Mouse (Mus musculus) inflammation-experienced regulatory T-cells, adult 16 weeks (primary cell): ENCODE measurements around the gene Lrrc61. TPM values are rescaled to one million over a fixed set of nuclear protein-coding genes. Genes with fewer than 3 reads are reported as not detected.

Source experiments
- polyA plus RNA-seq: library from polyadenylated mRNA; unstranded; fragments of 100-300 nt; shearing (Covaris generic); gene quantifications from one replicate; pipeline ENCODE4 v1.2.1, GENCODE M21; 2017

Gene Lrrc61
- 58.6 TPM for polyA plus RNA-seq

DNA sequence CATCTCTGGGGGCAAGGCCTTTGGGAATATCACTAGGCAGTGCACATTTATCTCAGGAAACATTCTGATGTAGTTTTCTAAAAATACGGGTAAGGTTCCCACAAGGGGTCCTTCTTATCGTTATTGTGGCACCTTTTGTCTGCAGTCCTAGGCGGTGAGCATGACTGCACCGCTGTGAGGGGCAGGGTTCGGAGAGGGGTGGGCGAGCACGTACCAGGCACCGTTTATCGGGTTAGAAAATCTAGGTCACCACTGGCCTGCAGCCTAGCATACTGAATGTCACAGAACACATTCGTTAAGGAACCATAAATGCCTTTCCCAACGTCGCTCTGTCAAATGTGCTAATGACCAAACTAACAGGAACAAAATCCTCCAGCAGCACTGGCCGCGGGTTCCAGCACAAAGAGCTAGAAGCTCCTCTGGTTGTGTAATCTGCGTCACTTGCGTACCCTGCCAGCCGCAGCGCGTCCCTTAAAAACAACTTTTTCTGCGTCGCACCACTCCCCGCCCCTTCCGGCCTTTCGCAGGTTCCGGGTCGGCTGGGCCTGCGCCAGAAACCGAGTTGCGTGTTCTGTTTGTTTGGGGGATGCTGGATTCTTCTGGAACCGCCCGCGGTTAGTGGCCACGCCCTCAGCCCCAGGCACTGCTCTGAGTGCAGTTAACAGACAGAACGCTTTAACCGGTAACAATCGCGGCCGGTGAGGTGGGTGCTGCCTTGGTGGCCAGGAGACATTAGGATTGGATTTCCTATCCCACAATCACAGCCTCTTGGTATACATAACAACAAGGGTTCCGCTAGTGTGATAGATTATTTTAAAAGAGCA is at the start of gene Lrrc61:
Gene Lrrc61, plus strand, starts transcription at position 517 of the 824 bp plus-strand sequence.

GRCm38 (mm10) chr6:48537105-48537954 is 17.3 kb upstream of the Lrrc61 start, which contains the start of gene Atp6v0e2:
Atp6v0e2 (plus strand) TSS chr6:48537615.

DNA sequence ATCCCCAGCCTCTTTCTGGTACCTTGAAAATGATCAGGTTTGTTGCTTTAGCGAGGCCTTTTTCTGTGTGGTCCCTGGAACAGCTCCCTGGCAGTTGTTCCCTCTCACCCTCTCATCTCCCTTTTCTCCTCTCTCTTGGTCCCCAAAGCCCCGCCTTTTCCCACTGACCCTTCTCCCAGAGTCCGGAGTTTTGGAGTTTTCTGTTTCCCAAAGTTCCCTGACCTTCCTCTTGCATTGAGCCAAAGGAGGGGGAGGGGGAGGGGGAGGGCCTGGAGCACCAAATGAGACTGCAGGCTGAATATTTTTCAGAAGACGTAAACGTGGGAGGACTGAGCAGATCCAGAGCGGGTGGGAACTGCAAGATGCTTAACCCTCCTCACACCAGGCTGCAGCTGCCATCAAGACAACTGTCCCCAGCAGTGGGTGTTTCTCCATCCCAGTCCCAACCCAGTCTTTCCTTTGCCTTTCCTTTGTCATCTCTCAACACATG is 18.0 kb downstream of the Lrrc61 start, which contains the start of gene Rarres2:
Gene Rarres2, minus strand, starts transcription at position 218 of the 490 bp plus-strand sequence.

DNA sequence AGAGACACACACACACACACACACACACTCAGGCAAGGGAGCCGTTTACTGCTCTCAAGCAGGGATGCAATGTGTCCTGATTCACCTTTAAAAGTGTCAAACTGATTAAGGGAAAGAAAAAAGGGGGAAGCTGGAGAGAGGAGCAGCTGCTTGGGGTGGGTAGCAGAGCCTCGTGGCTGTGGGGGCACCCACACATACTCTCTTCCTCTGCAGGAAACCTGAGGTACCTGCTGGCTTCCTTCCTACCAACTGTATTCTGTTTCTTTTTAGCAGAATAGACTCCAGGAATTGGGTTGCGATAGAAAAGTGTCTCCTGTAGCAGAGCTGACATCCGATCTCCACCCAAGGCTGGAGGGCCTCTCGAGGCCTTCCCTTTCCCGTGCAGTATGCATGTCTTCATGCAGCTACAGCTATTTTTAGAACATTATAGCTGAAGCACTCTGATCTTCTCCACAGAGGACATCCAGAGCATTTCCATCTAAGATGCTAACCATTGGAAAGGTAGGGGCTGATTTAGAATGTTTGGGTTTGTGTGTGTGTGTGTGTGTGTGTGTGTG is 34.7 kb downstream of the Lrrc61 start, which contains the start of gene Gm45021:
Gene Gm45021, plus strand, starts transcription at position 417 of the 557 bp plus-strand sequence.

DNA sequence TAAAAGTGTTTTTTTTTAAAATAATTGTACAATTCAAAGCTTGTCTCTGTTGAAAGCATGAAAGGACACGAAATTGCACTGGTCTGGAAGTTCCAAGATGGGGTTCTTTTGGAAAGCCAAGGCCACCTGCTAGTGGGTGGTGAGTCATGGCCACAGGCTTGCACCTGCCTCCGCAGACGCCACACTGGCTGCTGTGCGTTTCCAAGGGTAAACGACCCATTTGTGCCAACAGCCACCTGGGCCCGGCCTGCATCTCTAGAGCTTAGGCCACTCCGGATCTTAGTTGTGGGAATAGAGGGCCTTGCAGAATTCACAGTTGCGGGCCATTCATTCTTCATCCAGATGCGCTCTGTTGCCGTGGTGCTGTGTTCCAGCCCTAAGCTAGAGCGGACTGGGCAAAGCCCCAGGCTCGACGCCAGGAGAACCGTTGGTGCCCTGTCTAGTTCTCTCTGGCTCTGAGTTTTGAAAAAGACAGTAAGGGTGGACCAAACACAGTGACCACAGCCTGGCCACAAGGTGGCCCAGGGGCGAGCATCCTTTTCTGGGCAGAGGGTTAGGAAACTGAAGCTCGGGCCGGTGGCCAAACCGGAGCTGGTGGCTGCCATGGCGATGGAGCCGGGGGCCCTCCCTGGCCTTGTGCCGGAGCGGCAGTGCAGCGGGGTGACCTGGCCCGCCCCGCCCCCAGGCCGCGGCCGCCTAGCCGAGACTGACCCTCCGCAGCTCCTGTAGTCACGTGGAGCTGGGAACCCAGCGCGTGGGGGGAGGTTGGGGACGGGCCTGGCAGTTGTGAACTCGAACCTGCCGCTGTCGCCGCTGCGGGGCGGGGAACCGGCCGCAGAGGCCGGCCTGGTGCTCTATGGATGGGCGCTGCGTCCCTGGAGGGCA is 38.8 kb downstream of the Lrrc61 start, which contains the start of the genes Repin1 and Gm44965:
Gene Repin1, plus strand, starts transcription at position 726 of the 885 bp plus-strand sequence.
Gene Gm44965, plus strand, starts transcription at position 784 of the 885 bp plus-strand sequence.

DNA sequence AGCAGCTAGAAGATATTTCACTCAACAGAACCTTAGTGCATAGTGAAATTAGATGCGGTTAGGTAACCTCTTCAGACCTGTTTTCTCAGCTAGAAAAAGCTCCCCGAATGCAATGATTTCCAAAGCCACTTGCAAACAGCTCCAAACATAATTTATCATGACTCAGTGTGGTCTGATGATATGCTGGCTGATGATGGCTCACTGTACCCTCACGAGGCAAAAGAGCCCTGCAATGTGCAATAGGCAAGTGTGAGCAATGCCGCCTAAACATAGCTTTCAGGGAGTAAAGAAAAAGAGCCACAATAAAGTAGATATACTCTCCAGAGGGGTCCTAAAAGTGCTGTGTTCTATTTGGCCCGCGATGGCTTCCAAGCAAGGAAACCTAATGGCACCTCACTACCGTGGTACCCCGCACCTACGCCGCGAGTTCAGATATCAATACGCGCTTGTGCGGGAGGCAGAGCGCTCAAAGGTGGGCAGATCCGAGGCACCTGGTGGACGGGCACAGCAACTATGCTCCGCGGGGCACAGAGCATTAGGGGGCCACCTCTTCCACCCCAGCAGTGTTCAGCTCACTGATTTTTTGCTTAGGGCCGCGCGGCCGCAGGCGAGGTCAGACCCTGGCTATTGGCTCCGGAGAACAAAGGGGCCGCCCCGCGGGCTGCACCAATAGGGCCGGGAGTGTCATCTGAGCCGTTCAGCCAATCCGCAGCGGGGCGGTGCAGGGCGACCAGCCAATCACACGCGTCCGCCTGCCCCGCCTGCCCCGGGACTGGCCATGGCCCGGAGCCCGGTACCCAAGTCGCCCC is 46.9 kb downstream of the Lrrc61 start, which contains the start of gene Zfp775:
Gene Zfp775, plus strand, starts transcription at position 793 of the 809 bp plus-strand sequence.

Other genes with a start within 250 kb of the Lrrc61 start
- 40.6 TPM for gene Krba1, start 159.2 kb upstream of the Lrrc61 start, polyA plus RNA-seq
- 17.7 TPM for gene Zfp467, start 109.0 kb upstream of the Lrrc61 start, polyA plus RNA-seq
- gene Sspo, start 106.6 kb upstream of the Lrrc61 start, polyA plus RNA-seq: 0.18 TPM
- gene Atp6v0e2, start 17.2 kb upstream of the Lrrc61 start, polyA plus RNA-seq: 0.60 TPM
- gene Rarres2, start 18.0 kb downstream of the Lrrc61 start, polyA plus RNA-seq: 0.32 TPM
- not detected for gene Gm45021, start 34.8 kb downstream of the Lrrc61 start, polyA plus RNA-seq
- 8.3 TPM for gene Repin1, start 39.1 kb downstream of the Lrrc61 start, polyA plus RNA-seq
- gene Gm44965, start 39.1 kb downstream of the Lrrc61 start, polyA plus RNA-seq: not detected
- 4.0 TPM for gene Zfp775, start 47.3 kb downstream of the Lrrc61 start, polyA plus RNA-seq
- 4.7 TPM for gene AI854703, start 72.0 kb downstream of the Lrrc61 start, polyA plus RNA-seq
- gene Gimap8, start 92.4 kb downstream of the Lrrc61 start, polyA plus RNA-seq: 221 TPM
- 328 TPM for gene Gimap9, start 121.3 kb downstream of the Lrrc61 start, polyA plus RNA-seq
- gene Gimap4, start 129.8 kb downstream of the Lrrc61 start, polyA plus RNA-seq: 1,649 TPM
- 1,052 TPM for gene Gimap6, start 153.4 kb downstream of the Lrrc61 start, polyA plus RNA-seq
- gene Gm28053, start 163.8 kb downstream of the Lrrc61 start, polyA plus RNA-seq: 35.7 TPM
- 547 TPM for gene Gimap7, start 163.8 kb downstream of the Lrrc61 start, polyA plus RNA-seq
- gene Gimap1, start 184.3 kb downstream of the Lrrc61 start, polyA plus RNA-seq: 363 TPM
- gene Gimap5, start 191.4 kb downstream of the Lrrc61 start, polyA plus RNA-seq: 234 TPM
- 2,400 TPM for gene Gimap3, start 216.1 kb downstream of the Lrrc61 start, polyA plus RNA-seq